Mouse (Mus musculus) hindbrain, embryonic 10.5 days (tissue): ENCODE data around the gene Slc4a1. TPM values are rescaled to one million over a fixed set of nuclear protein-coding genes. Genes with fewer than 3 reads are reported as not detected.

Experiments
- DNase-seq: peaks from one replicate; pipeline ENCODE4 v3.0.0-alpha.2; 2017; ENCODE audit warnings: low spot score
- H3K27ac ChIP-seq: fragments of 300-500 bp; sonication (generic); 2 replicates; pipeline ENCODE4 v1.5.1; 2016; ENCODE audit warnings: mild to moderate bottlenecking, moderate library complexity
- H3K27me3 ChIP-seq: fragments of 300-500 bp; sonication (generic); 2 replicates; pipeline ENCODE4 v1.6.1; 2016; ENCODE audit warnings: mild to moderate bottlenecking; ENCODE audit not compliant: poor library complexity, insufficient read depth, severe bottlenecking
- H3K36me3 ChIP-seq: fragments of 300-500 bp; sonication (generic); 2 replicates; pipeline ENCODE4 v1.6.1; 2016; ENCODE audit warnings: mild to moderate bottlenecking, moderate library complexity
- H3K4me1 ChIP-seq: fragments of 300-500 bp; sonication (generic); replicated peaks from 2 replicates; pipeline ENCODE4 v1.6.1; 2016; ENCODE audit warnings: mild to moderate bottlenecking
- H3K4me3 ChIP-seq: fragments of 300-500 bp; sonication (generic); 2 replicates; pipeline ENCODE4 v1.5.1; 2016; ENCODE audit warnings: mild to moderate bottlenecking, moderate library complexity
- H3K9me3 ChIP-seq: fragments of 300-500 bp; sonication (generic); 2 replicates; pipeline ENCODE4 v1.6.1; 2016; ENCODE audit warnings: mild to moderate bottlenecking, moderate library complexity
- WGBS: fragments of 180-500 bp; shearing (Covaris S2); methylation state at CpG from one replicate; pipeline ENCODE4 v1.1.7; 2016; 5-methylcytosine and 5-hydroxymethylcytosine counted together
- polyA plus RNA-seq: library from polyadenylated mRNA; unstranded; fragments of >200 nt; fragmentation: Nextera tagmentation; extraction: Ambion mirVana; gene quantifications from 2 replicates; pipeline ENCODE4 v1.2.1, GENCODE M21; 2016

The Slc4a1 gene
- polyA plus RNA-seq, 1 experiment from 2014 or later = 38.0 TPM

- no peak for DNase-seq
- Histone ChIP-seq H3K4me1 (peaks cover 10% of the 10 kb centered on the region), H3K36me3 (no peaks in the 10 kb centered on the region), H3K4me3 (no peak overlapping the region), H3K27me3 (0 out of 2 replicates have a peak, but pooled peaks cover 2% of the 10 kb centered on the region), H3K27ac (no peak overlapping the region), H3K9me3 (no peaks in the 10 kb centered on the region)
- 53% methylated on average over 4 of the region's 4 CpGs for WGBS
Measured at GRCm38 (mm10) chr11:102381341-102382100, 15.5 kb upstream of the Slc4a1 start.

GRCm38 (mm10) chr11:102380091-102380490 is 14.1 kb upstream of the Slc4a1 start:
- H3K27ac ChIP-seq = no peak overlapping the region
- no peak for DNase-seq
- H3K9me3 ChIP-seq = no peaks in the 10 kb centered on the region
- 87% methylated on average over 5 of the region's 5 CpGs for WGBS
- no peaks in the 10 kb centered on the region for H3K36me3 ChIP-seq
- no peak overlapping the region for H3K4me3 ChIP-seq
- peaks cover 11% of the 10 kb centered on the region for H3K27me3 ChIP-seq
- H3K4me1 ChIP-seq = peaks cover 24% of the 10 kb centered on the region

DNA sequence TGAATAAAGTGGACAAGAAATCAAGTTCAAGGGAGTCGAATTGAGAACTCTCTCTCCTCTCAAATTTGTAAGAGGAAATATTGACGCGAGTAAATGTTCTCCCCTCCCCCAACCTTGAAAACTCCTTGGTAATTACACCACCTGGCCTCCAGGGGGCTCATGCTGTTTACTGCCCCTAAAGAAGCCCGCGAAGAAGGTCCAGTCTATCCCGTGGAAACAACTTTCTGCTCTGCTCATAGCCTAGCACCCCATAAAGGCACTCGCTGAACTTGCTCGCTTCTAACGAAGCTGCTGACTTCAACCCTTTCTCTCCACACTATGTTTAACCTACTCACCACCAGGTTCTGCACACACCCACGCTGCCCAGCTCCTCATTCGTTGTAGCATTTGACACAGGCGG is 11.2 kb upstream of the Slc4a1 start:
- 60% methylated on average over 12 of the region's 12 CpGs for WGBS

GRCm38 (mm10) chr11:102376196-102376835 is 10.3 kb upstream of the Slc4a1 start:
- DNase-seq = no peak
- whole genome bisulfite sequencing = 9% methylated on average over 8 of the region's 8 CpGs

More for the DNA sequence above, 11.2 kb upstream of the Slc4a1 start:
- peaks cover 38% of the 10 kb centered on the region for H3K27me3 ChIP-seq
- no peaks in the 10 kb centered on the region for H3K9me3 ChIP-seq
- H3K27ac ChIP-seq = no peak overlapping the region
- no peak for DNase-seq
- H3K4me3 ChIP-seq = no peak overlapping the region
- H3K36me3 ChIP-seq = no peaks in the 10 kb centered on the region
- peaks cover 31% of the 10 kb centered on the region for H3K4me1 ChIP-seq

GRCm38 (mm10) chr11:102375196-102376173 is 9.5 kb upstream of the Slc4a1 start:
- Histone ChIP-seq H3K4me1 (peaks cover 27% of the 10 kb centered on the region), H3K27me3 (peaks cover 41% of the 10 kb centered on the region), H3K27ac (peak overlapping the region; percentile 81), H3K4me3 (peak overlapping the region; percentile 46), H3K36me3 (no peaks in the 10 kb centered on the region), H3K9me3 (no peaks in the 10 kb centered on the region)
- DNase-seq = peak; percentile 61
- WGBS = 4% methylated on average over 23 of the region's 23 CpGs

More at GRCm38 (mm10) chr11:102376196-102376835, 10.3 kb upstream of the Slc4a1 start:
- H3K9me3 ChIP-seq = no peaks in the 10 kb centered on the region
- peaks cover 30% of the 10 kb centered on the region for H3K4me1 ChIP-seq
- H3K4me3 ChIP-seq = peak overlapping the region; percentile 46
- peak overlapping the region; percentile 81 for H3K27ac ChIP-seq
- peaks cover 41% of the 10 kb centered on the region for H3K27me3 ChIP-seq
- H3K36me3 ChIP-seq = no peaks in the 10 kb centered on the region

- WGBS = 73% methylated on average over 7 of the region's 7 CpGs
- Histone ChIP-seq H3K9me3 (no peaks in the 10 kb centered on the region), H3K4me3 (no peak overlapping the region), H3K36me3 (no peaks in the 10 kb centered on the region), H3K27ac (no peak overlapping the region), H3K27me3 (peaks cover 41% of the 10 kb centered on the region), H3K4me1 (peaks cover 27% of the 10 kb centered on the region)
- DNase-seq = no peak
Measured at GRCm38 (mm10) chr11:102374108-102374725, 8.2 kb upstream of the Slc4a1 start.

GRCm38 (mm10) chr11:102373646-102374045 is 7.6 kb upstream of the Slc4a1 start:
- 22% methylated on average over 2 of the region's 2 CpGs for WGBS
- H3K4me1 ChIP-seq = peaks cover 31% of the 10 kb centered on the region
- peak overlapping the region; percentile 60; the same call in 1 of the 2 replicates for H3K27ac ChIP-seq
- H3K27me3 ChIP-seq = peaks cover 41% of the 10 kb centered on the region
- H3K4me3 ChIP-seq = no peak overlapping the region
- H3K9me3 ChIP-seq = no peaks in the 10 kb centered on the region
- no peak for DNase-seq
- no peaks in the 10 kb centered on the region for H3K36me3 ChIP-seq

DNA sequence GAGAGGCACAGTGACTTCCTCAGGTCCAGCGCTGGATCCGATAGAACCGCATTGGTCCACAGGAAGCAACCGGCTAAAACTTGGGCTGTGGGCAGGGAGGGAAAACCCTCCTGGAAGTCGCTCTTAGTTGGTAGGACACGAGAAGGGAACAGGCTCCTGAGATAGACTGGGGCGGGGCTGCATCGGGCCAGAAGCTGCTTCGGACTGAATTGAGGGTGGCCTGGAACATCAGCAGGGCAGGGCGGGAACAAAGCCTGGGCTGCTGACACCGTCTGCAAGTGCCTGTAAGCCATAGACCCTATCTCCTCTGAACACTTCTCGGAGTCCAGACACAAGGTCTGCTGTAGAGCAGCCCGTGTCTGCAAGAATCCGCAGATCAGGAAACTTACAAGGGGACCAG is 6.9 kb upstream of the Slc4a1 start:
- H3K9me3 ChIP-seq = no peaks in the 10 kb centered on the region
- 38% methylated on average over 14 of the region's 14 CpGs for WGBS
- peaks cover 41% of the 10 kb centered on the region for H3K27me3 ChIP-seq
- H3K4me1 ChIP-seq = peaks cover 31% of the 10 kb centered on the region
- no peak for DNase-seq
- no peaks in the 10 kb centered on the region for H3K36me3 ChIP-seq
- peak overlapping the region; percentile 60; the same call in 1 of the 2 replicates for H3K27ac ChIP-seq
- no peak overlapping the region for H3K4me3 ChIP-seq

- no peak overlapping the region for H3K4me3 ChIP-seq
- peak overlapping the region; percentile 29; the same call in 1 of the 2 replicates for H3K27ac ChIP-seq
- H3K4me1 ChIP-seq = peaks cover 31% of the 10 kb centered on the region
- H3K36me3 ChIP-seq = no peaks in the 10 kb centered on the region
- H3K9me3 ChIP-seq = no peaks in the 10 kb centered on the region
- peaks cover 41% of the 10 kb centered on the region for H3K27me3 ChIP-seq
- 84% methylated on average over 12 of the region's 12 CpGs for WGBS
- DNase-seq = no peak
Measured at GRCm38 (mm10) chr11:102371926-102372685, 6.1 kb upstream of the Slc4a1 start.

DNA sequence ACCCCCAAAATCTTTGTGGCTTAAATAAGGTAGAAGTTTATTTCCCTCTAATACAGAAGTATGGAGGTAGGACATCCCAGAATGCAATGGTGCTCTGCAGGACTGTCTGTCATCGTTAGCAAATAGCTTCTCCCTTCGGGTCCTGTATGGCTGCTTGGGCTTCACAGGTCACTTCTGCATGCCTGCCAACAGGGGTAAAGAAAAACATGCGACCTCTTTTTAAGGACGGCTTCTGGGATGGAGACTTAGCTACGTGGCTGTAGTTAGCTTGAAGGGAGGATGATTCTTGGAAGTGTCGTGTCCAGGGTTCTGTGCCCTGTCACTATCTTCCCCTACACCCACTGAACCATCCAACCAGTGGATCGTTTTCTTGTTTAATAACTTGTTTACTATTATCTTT is 4.3 kb upstream of the Slc4a1 start:
- no peaks in the 10 kb centered on the region for H3K36me3 ChIP-seq
- peaks cover 31% of the 10 kb centered on the region for H3K27me3 ChIP-seq
- H3K9me3 ChIP-seq = no peaks in the 10 kb centered on the region
- DNase-seq = no peak
- peaks cover 23% of the 10 kb centered on the region for H3K4me1 ChIP-seq
- no peak overlapping the region for H3K27ac ChIP-seq
- no peak overlapping the region for H3K4me3 ChIP-seq
- WGBS = 59% methylated on average over 7 of the region's 7 CpGs

DNA sequence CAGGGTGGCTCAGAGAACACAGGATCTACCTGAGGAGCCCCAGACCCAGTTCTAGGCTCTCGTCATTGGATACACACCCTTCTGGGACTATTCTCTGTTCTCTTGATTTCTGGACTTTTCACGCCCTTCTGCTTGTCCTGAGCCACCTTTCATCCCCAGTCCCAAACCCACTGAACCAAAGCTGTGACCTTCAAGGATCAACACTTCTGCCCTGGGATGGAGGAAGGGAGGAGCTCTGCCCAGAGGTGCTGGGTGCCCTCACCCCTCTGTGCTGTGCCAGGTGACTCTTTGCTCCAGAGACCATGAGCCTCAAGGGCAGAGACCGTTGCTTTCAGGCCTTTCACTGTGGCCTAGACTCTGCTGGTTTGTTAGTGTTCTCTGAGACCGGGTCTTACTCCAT is 3.3 kb upstream of the Slc4a1 start:
- Histone ChIP-seq H3K9me3 (no peaks in the 10 kb centered on the region), H3K4me1 (peaks cover 23% of the 10 kb centered on the region), H3K36me3 (no peaks in the 10 kb centered on the region), H3K4me3 (no peak overlapping the region), H3K27ac (no peak overlapping the region), H3K27me3 (peaks cover 23% of the 10 kb centered on the region)
- DNase-seq = no peak
- 79% methylated on average over 4 of the region's 4 CpGs for WGBS
